Mouse (Mus musculus) left cerebral cortex, adult 18-20 months (tissue): ENCODE results near the gene Zbtb42. TPM values are rescaled to one million over a fixed set of nuclear protein-coding genes. Genes with fewer than 3 reads are reported as not detected.
A peak's percentile ranks its signal among the peaks of the same experiment; 100 is the strongest.

Experiments used
- DNase-seq, 2 experiments: peaks; one replicate each; pipeline ENCODE4 v3.0.0; 2021 to 2022; ENCODE audit warnings: low spot score in 2 of 2, mixed read lengths in 1 of 2
- microRNA-seq, 2 experiments: library from miRNA; unstranded; fragments of <30 nt; microRNA quantifications; one replicate each; pipeline ENCODE4 v1.2.0; 2021
- total RNA-seq, 2 experiments: library from RNA; stranded (reverse); gene quantifications; 2 replicates each; pipeline ENCODE4 v1.2.3; 2021

Gene Zbtb42
- total RNA-seq, 2 experiments from 2014 or later, result 1.1 to 1.5 TPM

GRCm38 (mm10) chr12:112723445-112723844 lies 44.8 kb downstream of the Zbtb42 start:
- DNase-seq, result no peak

GRCm38 (mm10) chr12:112724077-112724805 lies 45.6 kb downstream of the Zbtb42 start:
- DNase-seq, result peak; percentile 61 to 76

- no peak for DNase-seq
Observed at GRCm38 (mm10) chr12:112727801-112728200, 49.2 kb downstream of the Zbtb42 start.

- no peak for DNase-seq
Observed at GRCm38 (mm10) chr12:112730808-112731207, 52.2 kb downstream of the Zbtb42 start.

Small RNA genes lying within 50 kb of the gene (microRNA-seq; reads per million reads assigned to microRNA genes)
- gene Mir6939, result 0.99 to 2.7 reads per million in 2 experiments

Other genes with a start within 250 kb of the Zbtb42 start
- gene A530016L24Rik, start 189.4 kb upstream of the Zbtb42 start, total RNA-seq, result under 1 TPM in 1 of 2 experiments, not detected in 1; 0.21 TPM
- gene Tmem179, start 162.1 kb upstream of the Zbtb42 start, total RNA-seq, result 100 to 1,000 TPM; 117 to 118 TPM
- gene Inf2, start 90.0 kb upstream of the Zbtb42 start, total RNA-seq, result 100 to 1,000 TPM; 127 to 138 TPM
- gene Adssl1, start 58.8 kb upstream of the Zbtb42 start, total RNA-seq, result 10 to 100 TPM; 16.4 to 19.7 TPM
- gene Siva1, start 34.1 kb upstream of the Zbtb42 start, total RNA-seq, result 10 to 100 TPM; 21.6 to 22.0 TPM
- 100 to 1,000 TPM; 161 to 169 TPM for gene Akt1, start 3.9 kb upstream of the Zbtb42 start, total RNA-seq
- 100 to 1,000 TPM; 267 to 284 TPM for gene Cep170b, start 41.6 kb downstream of the Zbtb42 start, total RNA-seq
- 1 to 10 TPM; 9.7 to 10.0 TPM for gene Pld4, start 81.8 kb downstream of the Zbtb42 start, total RNA-seq
- gene Ahnak2, start 123.8 kb downstream of the Zbtb42 start, total RNA-seq, result 1 to 10 TPM; 5.8 to 6.6 TPM
- gene Clba1, start 130.1 kb downstream of the Zbtb42 start, total RNA-seq, result 10 to 100 TPM; 19.6 to 22.1 TPM
- gene Cdca4, start 150.6 kb downstream of the Zbtb42 start, total RNA-seq, result 10 to 100 TPM; 10.8 to 12.9 TPM
- gene Gpr132, start 189.4 kb downstream of the Zbtb42 start, total RNA-seq, result under 1 TPM in 1 of 2 experiments, not detected in 1; 0.14 TPM